Mouse (Mus musculus): Measurements from ENCODE around the gene Gm960. TPM values are rescaled to one million over a fixed set of nuclear protein-coding genes. Genes with fewer than 3 reads are reported as not detected.
"Not testable (repeated sequence)": the region's sequence is repeated elsewhere in the genome, so short reads cannot be mapped to it uniquely, and the experiment has no call there.

The Gm960 gene
- polyA plus RNA-seq, 1 experiment from 2014 or later, result 4.3 TPM

GRCm38 (mm10) chr19:4602459-4602858, 96.0 kb downstream of the Gm960 start:
- ATAC-seq (ENCODE audit: low FRiP score), result no peak
- Histone ChIP-seq H3K27me3 (no peaks in the 10 kb centered on the region), H3K36me3 (no peaks in the 10 kb centered on the region), H3K4me2 (no peak overlapping the region), H3K4me1 (replicated peaks) (no peaks in the 10 kb centered on the region; the same call in 1 of the 2 replicates), H3K9me3 (no peaks in the 10 kb centered on the region), H3K27ac (no peak overlapping the region), H3K9ac (no peak overlapping the region), H3K4me3 (no peak overlapping the region)
- WGBS, result 87% methylated on average over 20 of the region's 20 CpGs

GRCm38 (mm10) chr19:4596071-4596470, 102.4 kb downstream of the Gm960 start:
- Histone ChIP-seq H3K4me1 (replicated peaks) (no peaks in the 10 kb centered on the region), H3K9ac (no peak overlapping the region), H3K27ac (no peak overlapping the region), H3K27me3 (no peaks in the 10 kb centered on the region), H3K4me2 (no peak overlapping the region), H3K36me3 (no peaks in the 10 kb centered on the region), H3K9me3 (no peaks in the 10 kb centered on the region), H3K4me3 (no peak overlapping the region)
- no peak for ATAC-seq (ENCODE audit: low FRiP score)
- WGBS, result 80% methylated on average over 2 of the region's 2 CpGs

- Histone ChIP-seq H3K9me3 (no peaks in the 10 kb centered on the region), H3K27me3 (no peaks in the 10 kb centered on the region), H3K36me3 (no peaks in the 10 kb centered on the region), H3K4me1 (replicated peaks) (no peaks in the 10 kb centered on the region), H3K4me2 (no peak overlapping the region), H3K9ac (no peak overlapping the region), H3K27ac (no peak overlapping the region), H3K4me3 (no peak overlapping the region)
- no peak for ATAC-seq (ENCODE audit: low FRiP score)
- WGBS, result 65% methylated on average over 7 of the region's 7 CpGs
These were observed 104.5 kb downstream of the Gm960 start for GRCm38 (mm10) chr19:4593792-4594522.

- Histone ChIP-seq H3K36me3 (no peaks in the 10 kb centered on the region), H3K4me2 (no peak overlapping the region), H3K27me3 (no peaks in the 10 kb centered on the region), H3K9me3 (no peaks in the 10 kb centered on the region), H3K9ac (no peak overlapping the region), H3K4me3 (no peak overlapping the region), H3K4me1 (replicated peaks) (no peaks in the 10 kb centered on the region), H3K27ac (no peak overlapping the region)
- WGBS, result 95% methylated on average over 3 of the region's 3 CpGs
- no peak for ATAC-seq (ENCODE audit: low FRiP score)
These were observed 108.4 kb downstream of the Gm960 start for GRCm38 (mm10) chr19:4590025-4590424.

- no peak overlapping the region for H3K4me2 ChIP-seq
- ATAC-seq (ENCODE audit: low FRiP score), result no peak
- H3K4me3 ChIP-seq, result no peak overlapping the region
- H3K36me3 ChIP-seq, result no peaks in the 10 kb centered on the region
- H3K9ac ChIP-seq, result no peak overlapping the region
- 67% methylated on average over 1 of the region's 1 CpGs for WGBS
- no peaks in the 10 kb centered on the region for H3K4me1 ChIP-seq (replicated peaks)
- H3K9me3 ChIP-seq, result no peaks in the 10 kb centered on the region
- no peaks in the 10 kb centered on the region for H3K27me3 ChIP-seq
- no peak overlapping the region for H3K27ac ChIP-seq
These were observed 109.4 kb downstream of the Gm960 start for GRCm38 (mm10) chr19:4589081-4589480.

GRCm38 (mm10) chr19:4588430-4588829, 110.0 kb downstream of the Gm960 start:
- ATAC-seq (ENCODE audit: low FRiP score), result no peak
- Histone ChIP-seq H3K4me2 (no peak overlapping the region), H3K27ac (no peak overlapping the region), H3K36me3 (no peaks in the 10 kb centered on the region), H3K4me1 (replicated peaks) (no peaks in the 10 kb centered on the region), H3K27me3 (no peaks in the 10 kb centered on the region), H3K9me3 (no peaks in the 10 kb centered on the region), H3K9ac (no peak overlapping the region), H3K4me3 (no peak overlapping the region)
- 73% methylated on average over 3 of the region's 3 CpGs for WGBS

- no peak for ATAC-seq (ENCODE audit: low FRiP score)
- Histone ChIP-seq H3K4me1 (replicated peaks) (no peaks in the 10 kb centered on the region), H3K9me3 (no peaks in the 10 kb centered on the region), H3K36me3 (no peaks in the 10 kb centered on the region), H3K27me3 (no peaks in the 10 kb centered on the region), H3K9ac (no peak overlapping the region), H3K27ac (no peak overlapping the region), H3K4me3 (no peak overlapping the region), H3K4me2 (no peak overlapping the region)
- WGBS, result 58% methylated on average over 2 of the region's 2 CpGs
These were observed 111.0 kb downstream of the Gm960 start for GRCm38 (mm10) chr19:4587426-4587825.

- not testable (repeated sequence) for H3K27me3 ChIP-seq
These were observed 111.7 kb downstream of the Gm960 start for GRCm38 (mm10) chr19:4586783-4587182.

GRCm38 (mm10) chr19:4583856-4584255, 114.6 kb downstream of the Gm960 start:
- Histone ChIP-seq H3K9me3 (no peaks in the 10 kb centered on the region), H3K9ac (no peak overlapping the region), H3K27ac (no peak overlapping the region), H3K36me3 (no peaks in the 10 kb centered on the region), H3K4me2 (no peak overlapping the region), H3K27me3 (no peaks in the 10 kb centered on the region), H3K4me1 (replicated peaks) (no peaks in the 10 kb centered on the region), H3K4me3 (no peak overlapping the region)
- ATAC-seq (ENCODE audit: low FRiP score), result no peak
- WGBS, result 75% methylated on average over 2 of the region's 2 CpGs

More at GRCm38 (mm10) chr19:4586783-4587182, 111.7 kb downstream of the Gm960 start:
- H3K9ac ChIP-seq; ATAC-seq (ENCODE audit: low FRiP score); H3K4me2 ChIP-seq; H3K4me3 ChIP-seq; H3K27ac ChIP-seq; H3K36me3 ChIP-seq; H3K9me3 ChIP-seq; H3K4me1 ChIP-seq (replicated peaks): not testable (repeated sequence)

GRCm38 (mm10) chr19:4579296-4579695, 119.2 kb downstream of the Gm960 start:
- no peak for ATAC-seq (ENCODE audit: low FRiP score)
- Histone ChIP-seq H3K36me3 (no peaks in the 10 kb centered on the region), H3K4me2 (no peak overlapping the region), H3K9ac (no peak overlapping the region), H3K27me3 (no peaks in the 10 kb centered on the region), H3K9me3 (no peaks in the 10 kb centered on the region), H3K4me1 (replicated peaks) (no peaks in the 10 kb centered on the region), H3K4me3 (no peak overlapping the region), H3K27ac (no peak overlapping the region)
- whole genome bisulfite sequencing, result 77% methylated on average over 5 of the region's 5 CpGs

- no peaks in the 10 kb centered on the region for H3K9me3 ChIP-seq
- H3K4me3 ChIP-seq, result no peak overlapping the region
- H3K36me3 ChIP-seq, result no peaks in the 10 kb centered on the region
- no peaks in the 10 kb centered on the region for H3K27me3 ChIP-seq
- no peak overlapping the region for H3K4me2 ChIP-seq
- 90% methylated on average over 2 of the region's 2 CpGs for WGBS
- ATAC-seq (ENCODE audit: low FRiP score), result no peak
- H3K27ac ChIP-seq, result no peak overlapping the region
- no peaks in the 10 kb centered on the region for H3K4me1 ChIP-seq (replicated peaks)
- H3K9ac ChIP-seq, result no peak overlapping the region
These were observed 119.7 kb downstream of the Gm960 start for GRCm38 (mm10) chr19:4578799-4579198.
